Mouse (Mus musculus) forelimb bud, embryonic 11.5 days (tissue): ENCODE measurements around the gene Cldn24.
A peak's percentile ranks its signal among the peaks of the same experiment; 100 is the strongest.
"Not testable (repeated sequence)": the region's sequence is repeated elsewhere in the genome, so short reads cannot be mapped to it uniquely, and the experiment has no call there.

ENCODE experiments used
- DNase-seq: peaks from one replicate; pipeline ENCODE4 v3.0.0-alpha.2; 2012; ENCODE audit warnings: low read depth, low spot score

Gene Cldn24

GRCm38 (mm10) chr8:47821843-47822242 is at the start of gene Cldn24:
TSS of gene Cldn24 (plus strand) at chr8:47822143.
- no peak for DNase-seq

- no peak for DNase-seq
Measured at GRCm38 (mm10) chr8:47772986-47773385, 49.0 kb upstream of the Cldn24 start.

GRCm38 (mm10) chr8:47777415-47777814 is 44.5 kb upstream of the Cldn24 start:
- DNase-seq, result no peak

- DNase-seq, result no peak
Measured at GRCm38 (mm10) chr8:47779589-47779988, 42.4 kb upstream of the Cldn24 start.

- no peak for DNase-seq
Measured at GRCm38 (mm10) chr8:47781881-47782280, 40.1 kb upstream of the Cldn24 start.

- DNase-seq, result no peak
Measured at GRCm38 (mm10) chr8:47783544-47783943, 38.4 kb upstream of the Cldn24 start.

- no peak for DNase-seq
Measured at GRCm38 (mm10) chr8:47783944-47784343, 38.0 kb upstream of the Cldn24 start.

- DNase-seq, result no peak
Measured at GRCm38 (mm10) chr8:47784436-47784835, 37.5 kb upstream of the Cldn24 start.

- DNase-seq, result no peak
Measured at GRCm38 (mm10) chr8:47786323-47786722, 35.6 kb upstream of the Cldn24 start.

- DNase-seq, result peak; percentile 64
Measured at GRCm38 (mm10) chr8:47787705-47788104, 34.2 kb upstream of the Cldn24 start.

- DNase-seq, result no peak
Measured at GRCm38 (mm10) chr8:47791986-47792385, 30.0 kb upstream of the Cldn24 start.

GRCm38 (mm10) chr8:47799438-47799837 is 22.5 kb upstream of the Cldn24 start:
- DNase-seq, result no peak

- no peak for DNase-seq
Measured at GRCm38 (mm10) chr8:47802349-47802748, 19.6 kb upstream of the Cldn24 start.

- DNase-seq, result no peak
Measured at GRCm38 (mm10) chr8:47804262-47804661, 17.7 kb upstream of the Cldn24 start.

- no peak for DNase-seq
Measured at GRCm38 (mm10) chr8:47809970-47810665, 11.8 kb upstream of the Cldn24 start.

- no peak for DNase-seq
Measured at GRCm38 (mm10) chr8:47810666-47811015, 11.3 kb upstream of the Cldn24 start.

GRCm38 (mm10) chr8:47811221-47811620 is 10.7 kb upstream of the Cldn24 start:
- DNase-seq, result peak; percentile 27

- no peak for DNase-seq
Measured at GRCm38 (mm10) chr8:47819034-47819433, 2.9 kb upstream of the Cldn24 start.

GRCm38 (mm10) chr8:47820914-47821772 is 800 bp upstream of the Cldn24 start:
- no peak for DNase-seq

- DNase-seq, result not testable (repeated sequence)
Measured at GRCm38 (mm10) chr8:47822541-47822940, 598 bp downstream of the Cldn24 start.

- no peak for DNase-seq
Measured at GRCm38 (mm10) chr8:47823777-47824176, 1.8 kb downstream of the Cldn24 start.

- no peak for DNase-seq
Measured at GRCm38 (mm10) chr8:47824182-47824581, 2.2 kb downstream of the Cldn24 start, which contains the start of gene Cldn22. TSS of gene Cldn22 (plus strand) at chr8:47824482.

- no peak for DNase-seq
Measured at GRCm38 (mm10) chr8:47825596-47825995, 3.7 kb downstream of the Cldn24 start.
